Mouse (Mus musculus) heart, embryonic 16.5 days (tissue): ENCODE measurements around the gene Fam214a. TPM values are rescaled to one million over a fixed set of nuclear protein-coding genes. Genes with fewer than 3 reads are reported as not detected.

Source experiments
- ATAC-seq: fragments of 200-750 bp; cut with Nextera tagmentation; replicated peaks from 2 replicates; pipeline ENCODE4 v1.8.0; 2017; ENCODE audit warnings: moderate number of reproducible peaks; ENCODE audit not compliant: insufficient read depth, low FRiP score; ENCODE audit errors: extremely low read depth
- H3K27ac ChIP-seq: fragments of 300-500 bp; sonication (generic); 2 replicates; pipeline ENCODE4 v1.5.1; 2014; ENCODE audit warnings: mild to moderate bottlenecking, low read length, control low read depth, moderate library complexity
- H3K27me3 ChIP-seq: fragments of 300-500 bp; sonication (generic); 2 replicates; pipeline ENCODE4 v1.6.1; 2014; ENCODE audit warnings: low read length, mixed read lengths; ENCODE audit not compliant: control insufficient read depth, insufficient read depth
- H3K36me3 ChIP-seq: fragments of 300-500 bp; sonication (generic); 2 replicates; pipeline ENCODE4 v1.6.1; 2014; ENCODE audit not compliant: control insufficient read depth, insufficient read depth
- H3K4me1 ChIP-seq: fragments of 300-500 bp; sonication (generic); 2 replicates; pipeline ENCODE4 v1.6.1; 2014; ENCODE audit warnings: low read length, mixed read lengths; ENCODE audit not compliant: control insufficient read depth, insufficient read depth
- H3K4me2 ChIP-seq: fragments of 300-500 bp; sonication (generic); 2 replicates; pipeline ENCODE4 v1.6.1; 2014; ENCODE audit warnings: low read depth, mild to moderate bottlenecking, control low read depth, low read length
- H3K4me3 ChIP-seq: fragments of 300-500 bp; sonication (generic); 2 replicates; pipeline ENCODE4 v1.5.1; 2014; ENCODE audit warnings: mild to moderate bottlenecking, control low read depth, low read length
- H3K9ac ChIP-seq: fragments of 300-500 bp; sonication (generic); 2 replicates; pipeline ENCODE4 v1.6.1; 2014; ENCODE audit warnings: low read length, control low read depth
- H3K9me3 ChIP-seq: fragments of 300-500 bp; sonication (generic); replicated peaks from 2 replicates; pipeline ENCODE4 v1.6.1; 2016; ENCODE audit warnings: low read length; ENCODE audit not compliant: control insufficient read depth
- WGBS: fragments of 180-500 bp; shearing (Covaris S2); extraction: QIAGEN DNeasy Blood & Tissue Kit; methylation state at CpG from one replicate; pipeline ENCODE4 v1.1.7; 2014; 5-methylcytosine and 5-hydroxymethylcytosine counted together
- polyA plus RNA-seq: library from polyadenylated mRNA; unstranded; fragments of >200 nt; fragmentation: Nextera tagmentation; extraction: Ambion mirVana; gene quantifications from 2 replicates; pipeline ENCODE4 v1.2.1, GENCODE M21; 2015

The Fam214a gene
- polyA plus RNA-seq, 1 experiment from 2014 or later, result 11.4 TPM

- no peaks in the 10 kb centered on the region for H3K27me3 ChIP-seq
- H3K9me3 ChIP-seq, result peaks cover 5% of the 10 kb centered on the region; the same call in 1 of the 2 replicates
- no peaks in the 10 kb centered on the region for H3K36me3 ChIP-seq
- no peak for ATAC-seq
- no peak overlapping the region for H3K9ac ChIP-seq
- H3K27ac ChIP-seq, result no peak overlapping the region
- no peak overlapping the region for H3K4me2 ChIP-seq
- 90% methylated on average over 12 of the region's 12 CpGs for WGBS
- H3K4me1 ChIP-seq, result peaks cover 17% of the 10 kb centered on the region
- no peak overlapping the region for H3K4me3 ChIP-seq
These were observed 32.2 kb upstream of the Fam214a start for GRCm38 (mm10) chr9:74920450-74920849.

GRCm38 (mm10) chr9:74921422-74921821 is 31.3 kb upstream of the Fam214a start:
- no peak for ATAC-seq
- Histone ChIP-seq H3K27me3 (no peaks in the 10 kb centered on the region), H3K4me3 (no peak overlapping the region), H3K36me3 (no peaks in the 10 kb centered on the region), H3K4me2 (no peak overlapping the region), H3K9ac (no peak overlapping the region), H3K4me1 (peaks cover 17% of the 10 kb centered on the region), H3K27ac (no peak overlapping the region), H3K9me3 (peaks cover 5% of the 10 kb centered on the region; the same call in 1 of the 2 replicates)
- WGBS, result 24% methylated on average over 1 of the region's 1 CpGs

GRCm38 (mm10) chr9:74922884-74923283 is 29.8 kb upstream of the Fam214a start:
- WGBS, result 56% methylated on average over 3 of the region's 3 CpGs
- peaks cover 17% of the 10 kb centered on the region for H3K4me1 ChIP-seq
- ATAC-seq, result no peak

GRCm38 (mm10) chr9:74923291-74923977 is 29.2 kb upstream of the Fam214a start:
- 72% methylated on average over 6 of the region's 6 CpGs for WGBS
- H3K4me1 ChIP-seq, result peaks cover 17% of the 10 kb centered on the region
- H3K9ac ChIP-seq, result no peak overlapping the region
- H3K27me3 ChIP-seq, result no peaks in the 10 kb centered on the region
- no peak overlapping the region for H3K4me3 ChIP-seq
- H3K27ac ChIP-seq, result no peak overlapping the region
- H3K9me3 ChIP-seq, result no peaks in the 10 kb centered on the region
- H3K4me2 ChIP-seq, result no peak overlapping the region
- H3K36me3 ChIP-seq, result no peaks in the 10 kb centered on the region
- no peak for ATAC-seq

More at GRCm38 (mm10) chr9:74922884-74923283, 29.8 kb upstream of the Fam214a start:
- H3K9ac ChIP-seq, result no peak overlapping the region
- no peak overlapping the region for H3K4me2 ChIP-seq
- H3K9me3 ChIP-seq, result no peaks in the 10 kb centered on the region
- no peaks in the 10 kb centered on the region for H3K36me3 ChIP-seq
- H3K4me3 ChIP-seq, result no peak overlapping the region
- no peaks in the 10 kb centered on the region for H3K27me3 ChIP-seq
- no peak overlapping the region for H3K27ac ChIP-seq

GRCm38 (mm10) chr9:74925220-74925769 is 27.4 kb upstream of the Fam214a start:
- no peak overlapping the region for H3K27ac ChIP-seq
- H3K4me2 ChIP-seq, result no peak overlapping the region
- H3K4me1 ChIP-seq, result peaks cover 17% of the 10 kb centered on the region
- no peaks in the 10 kb centered on the region for H3K27me3 ChIP-seq
- H3K9ac ChIP-seq, result no peak overlapping the region
- no peak for ATAC-seq
- no peaks in the 10 kb centered on the region for H3K36me3 ChIP-seq
- WGBS, result 84% methylated on average over 10 of the region's 10 CpGs
- no peaks in the 10 kb centered on the region for H3K9me3 ChIP-seq
- no peak overlapping the region for H3K4me3 ChIP-seq

- Histone ChIP-seq H3K9ac (no peak overlapping the region), H3K4me1 (no peaks in the 10 kb centered on the region), H3K36me3 (no peaks in the 10 kb centered on the region), H3K4me3 (no peak overlapping the region), H3K27me3 (no peaks in the 10 kb centered on the region), H3K4me2 (no peak overlapping the region), H3K9me3 (no peaks in the 10 kb centered on the region), H3K27ac (no peak overlapping the region)
- WGBS, result 87% methylated on average over 4 of the region's 4 CpGs
- ATAC-seq, result no peak
These were observed 22.7 kb upstream of the Fam214a start for GRCm38 (mm10) chr9:74929981-74930423.

- H3K27ac ChIP-seq, result no peak overlapping the region
- no peaks in the 10 kb centered on the region for H3K9me3 ChIP-seq
- 74% methylated on average over 5 of the region's 5 CpGs for WGBS
- no peak for ATAC-seq
- H3K4me1 ChIP-seq, result no peaks in the 10 kb centered on the region
- no peak overlapping the region for H3K9ac ChIP-seq
- H3K4me2 ChIP-seq, result no peak overlapping the region
- no peak overlapping the region for H3K4me3 ChIP-seq
- no peaks in the 10 kb centered on the region for H3K36me3 ChIP-seq
- no peaks in the 10 kb centered on the region for H3K27me3 ChIP-seq
These were observed 22.0 kb upstream of the Fam214a start for GRCm38 (mm10) chr9:74930653-74931052.

- WGBS, result 71% methylated on average over 3 of the region's 3 CpGs
- no peak overlapping the region for H3K9ac ChIP-seq
- no peak for ATAC-seq
- no peak overlapping the region for H3K4me2 ChIP-seq
- H3K4me1 ChIP-seq, result no peaks in the 10 kb centered on the region
- H3K36me3 ChIP-seq, result no peaks in the 10 kb centered on the region
- no peaks in the 10 kb centered on the region for H3K27me3 ChIP-seq
- no peak overlapping the region for H3K4me3 ChIP-seq
- no peaks in the 10 kb centered on the region for H3K9me3 ChIP-seq
- no peak overlapping the region for H3K27ac ChIP-seq
These were observed 17.4 kb upstream of the Fam214a start for GRCm38 (mm10) chr9:74935289-74935688.

- H3K9ac ChIP-seq, result no peak overlapping the region
- H3K4me3 ChIP-seq, result no peak overlapping the region
- H3K27ac ChIP-seq, result no peak overlapping the region
- no peaks in the 10 kb centered on the region for H3K27me3 ChIP-seq
- H3K36me3 ChIP-seq, result no peaks in the 10 kb centered on the region
- no peaks in the 10 kb centered on the region for H3K4me1 ChIP-seq
- WGBS, result 74% methylated on average over 3 of the region's 3 CpGs
- no peak for ATAC-seq
- no peak overlapping the region for H3K4me2 ChIP-seq
- H3K9me3 ChIP-seq, result no peaks in the 10 kb centered on the region
These were observed 14.9 kb upstream of the Fam214a start for GRCm38 (mm10) chr9:74937761-74938160.
